Mouse (Mus musculus): Measurements from ENCODE around the gene Cda. TPM values are rescaled to one million over a fixed set of nuclear protein-coding genes. Genes with fewer than 3 reads are reported as not detected.

Cda gene
- total and polyA plus RNA-seq, 2 experiments from 2014 or later: 2.7 to 7.6 TPM

- no peak overlapping the region for H3K27ac ChIP-seq (ENCODE audit: low read depth)
- H3K4me1 ChIP-seq (ENCODE audit: control insufficient read depth, insufficient read depth): peaks cover 15% of the 10 kb centered on the region
- no peak overlapping the region for H3K9ac ChIP-seq (replicated peaks; ENCODE audit: low read depth, low read length)
- H3K27me3 ChIP-seq (ENCODE audit: control insufficient read depth, insufficient read depth, low read length): no peaks in the 10 kb centered on the region
- 83% methylated on average over 12 of the region's 12 CpGs for WGBS
- H3K36me3 ChIP-seq (replicated peaks; ENCODE audit: control insufficient read depth, insufficient read depth, low read length): peaks cover 49% of the 10 kb centered on the region
- no peak overlapping the region for H3K4me3 ChIP-seq (ENCODE audit: low read depth, low read length)
- DNase-seq (ENCODE audit: low spot score): no peak
- no peak for ATAC-seq (ENCODE audit: insufficient read depth, low read depth)
- H3K9me3 ChIP-seq (replicated peaks; ENCODE audit: control insufficient read depth, low read length): no peaks in the 10 kb centered on the region
- H3K4me2 ChIP-seq (ENCODE audit: low read depth, low read length): no peak overlapping the region
- TF ChIP-seq CTCF (IDR thresholded peaks at IDR 0.05; ENCODE audit: low read depth) (no peak), EP300 (IDR thresholded peaks at IDR 0.05; ENCODE audit: low read depth) (no peak)
Observed at GRCm38 (mm10) chr4:138307739-138308138, 60.1 kb downstream of the Cda start.

GRCm38 (mm10) chr4:138307025-138307424, 60.8 kb downstream of the Cda start:
- Histone ChIP-seq H3K4me3 (ENCODE audit: low read depth, low read length) (no peak overlapping the region), H3K27me3 (ENCODE audit: control insufficient read depth, insufficient read depth, low read length) (no peaks in the 10 kb centered on the region), H3K9ac (replicated peaks; ENCODE audit: low read depth, low read length) (no peak overlapping the region), H3K4me2 (ENCODE audit: low read depth, low read length) (no peak overlapping the region), H3K9me3 (replicated peaks; ENCODE audit: control insufficient read depth, low read length) (no peaks in the 10 kb centered on the region), H3K36me3 (replicated peaks; ENCODE audit: control insufficient read depth, insufficient read depth, low read length) (peaks cover 42% of the 10 kb centered on the region), H3K27ac (ENCODE audit: low read depth) (no peak overlapping the region), H3K4me1 (ENCODE audit: control insufficient read depth, insufficient read depth) (peaks cover 15% of the 10 kb centered on the region)
- TF ChIP-seq CTCF (IDR thresholded peaks at IDR 0.05; ENCODE audit: low read depth) (no peak), EP300 (IDR thresholded peaks at IDR 0.05; ENCODE audit: low read depth) (no peak)
- WGBS: 87% methylated on average over 3 of the region's 3 CpGs
- no peak for DNase-seq (ENCODE audit: low spot score)
- no peak for ATAC-seq (ENCODE audit: insufficient read depth, low read depth)

GRCm38 (mm10) chr4:138304340-138305104, 63.3 kb downstream of the Cda start, which contains the start of gene Ddost:
Gene Ddost (plus strand): TSS chr4:138304730.
- Histone ChIP-seq H3K9me3 (replicated peaks; ENCODE audit: control insufficient read depth, low read length) (no peaks in the 10 kb centered on the region), H3K4me2 (ENCODE audit: low read depth, low read length) (peak within 1 kb of the TSS; percentile 95), H3K4me1 (ENCODE audit: control insufficient read depth, insufficient read depth) (peaks cover 15% of the 10 kb centered on the region), H3K27ac (ENCODE audit: low read depth) (peak within 1 kb of the TSS; percentile 43; the same call in 1 of the 2 replicates), H3K36me3 (replicated peaks; ENCODE audit: control insufficient read depth, insufficient read depth, low read length) (peaks cover 19% of the 10 kb centered on the region), H3K9ac (replicated peaks; ENCODE audit: low read depth, low read length) (peak within 1 kb of the TSS; percentile 74), H3K4me3 (ENCODE audit: low read depth, low read length) (peak within 1 kb of the TSS; percentile 77), H3K27me3 (ENCODE audit: control insufficient read depth, insufficient read depth, low read length) (no peaks in the 10 kb centered on the region)
- TF ChIP-seq CTCF (IDR thresholded peaks at IDR 0.05; ENCODE audit: low read depth) (no peak), EP300 (IDR thresholded peaks at IDR 0.05; ENCODE audit: low read depth) (no peak)
- ATAC-seq (ENCODE audit: insufficient read depth, low read depth): peak; percentile 98
- DNase-seq (ENCODE audit: low spot score): peak; percentile 99
- 0% methylated on average over 52 of the region's 64 CpGs for WGBS

- ATAC-seq (ENCODE audit: insufficient read depth, low read depth) (no peak), DNase-seq (ENCODE audit: low spot score) (no peak)
- Histone ChIP-seq H3K4me3 (ENCODE audit: low read depth, low read length) (peak overlapping the region; percentile 77), H3K9ac (replicated peaks; ENCODE audit: low read depth, low read length) (peak overlapping the region; percentile 66), H3K9me3 (replicated peaks; ENCODE audit: control insufficient read depth, low read length) (no peaks in the 10 kb centered on the region), H3K27ac (ENCODE audit: low read depth) (0 out of 2 replicates have a peak overlapping the region, but pooled peaks have one; percentile 43), H3K27me3 (ENCODE audit: control insufficient read depth, insufficient read depth, low read length) (no peaks in the 10 kb centered on the region), H3K4me1 (ENCODE audit: control insufficient read depth, insufficient read depth) (peaks cover 15% of the 10 kb centered on the region), H3K4me2 (ENCODE audit: low read depth, low read length) (peak overlapping the region; percentile 95), H3K36me3 (replicated peaks; ENCODE audit: control insufficient read depth, insufficient read depth, low read length) (peaks cover 11% of the 10 kb centered on the region; the same call in 1 of the 2 replicates)
- 15% methylated on average over 18 of the region's 18 CpGs for WGBS
- no peak for TF ChIP-seq EP300 (IDR thresholded peaks at IDR 0.05; ENCODE audit: low read depth)
- no peak for TF ChIP-seq CTCF (IDR thresholded peaks at IDR 0.05; ENCODE audit: low read depth)
Observed at GRCm38 (mm10) chr4:138303742-138304141, 64.0 kb downstream of the Cda start.

- 95% methylated on average over 3 of the region's 3 CpGs for WGBS
- no peak for ATAC-seq (ENCODE audit: insufficient read depth, low read depth)
- no peak overlapping the region for H3K9ac ChIP-seq (replicated peaks; ENCODE audit: low read depth, low read length)
- H3K36me3 ChIP-seq (replicated peaks; ENCODE audit: control insufficient read depth, insufficient read depth, low read length): 0 out of 2 replicates have a peak, but pooled peaks cover 9% of the 10 kb centered on the region
- no peak for TF ChIP-seq EP300 (IDR thresholded peaks at IDR 0.05; ENCODE audit: low read depth)
- TF ChIP-seq CTCF (IDR thresholded peaks at IDR 0.05; ENCODE audit: low read depth): no peak
- no peaks in the 10 kb centered on the region for H3K27me3 ChIP-seq (ENCODE audit: control insufficient read depth, insufficient read depth, low read length)
- H3K4me1 ChIP-seq (ENCODE audit: control insufficient read depth, insufficient read depth): peaks cover 15% of the 10 kb centered on the region
- no peaks in the 10 kb centered on the region for H3K9me3 ChIP-seq (replicated peaks; ENCODE audit: control insufficient read depth, low read length)
- H3K4me3 ChIP-seq (ENCODE audit: low read depth, low read length): no peak overlapping the region
- no peak overlapping the region for H3K4me2 ChIP-seq (ENCODE audit: low read depth, low read length)
- DNase-seq (ENCODE audit: low spot score): no peak
- no peak overlapping the region for H3K27ac ChIP-seq (ENCODE audit: low read depth)
Observed at GRCm38 (mm10) chr4:138303011-138303410, 64.8 kb downstream of the Cda start.
